Mouse (Mus musculus) heart, embryonic 15.5 days (tissue): Measurements from ENCODE around the gene Bud23. TPM values are rescaled to one million over a fixed set of nuclear protein-coding genes. Genes with fewer than 3 reads are reported as not detected.
"Not testable (repeated sequence)": the region's sequence is repeated elsewhere in the genome, so short reads cannot be mapped to it uniquely, and the experiment has no call there.

ENCODE experiments used
- ATAC-seq: fragments of 200-750 bp; cut with Nextera tagmentation; replicated peaks from 2 replicates; pipeline ENCODE4 v1.8.0; 2017; ENCODE audit warnings: low read depth, moderate TSS enrichment; ENCODE audit not compliant: insufficient number of reproducible peaks, insufficient read depth, low FRiP score
- H3K27ac ChIP-seq: fragments of 300-500 bp; sonication (generic); 2 replicates; pipeline ENCODE4 v1.5.1; 2015; ENCODE audit warnings: mild to moderate bottlenecking, inconsistent platforms
- H3K27me3 ChIP-seq: fragments of 300-500 bp; sonication (generic); 2 replicates; pipeline ENCODE4 v1.6.1; 2015; ENCODE audit warnings: inconsistent platforms
- H3K36me3 ChIP-seq: fragments of 300-500 bp; sonication (generic); 2 replicates; pipeline ENCODE4 v1.6.1; 2015; ENCODE audit warnings: mild to moderate bottlenecking, inconsistent platforms
- H3K4me1 ChIP-seq: fragments of 300-500 bp; sonication (generic); replicated peaks from 2 replicates; pipeline ENCODE4 v1.6.1; 2015; ENCODE audit warnings: inconsistent platforms
- H3K4me2 ChIP-seq: fragments of 300-500 bp; sonication (generic); 2 replicates; pipeline ENCODE4 v1.6.1; 2015; ENCODE audit warnings: inconsistent platforms, mild to moderate bottlenecking, moderate library complexity
- H3K4me3 ChIP-seq: fragments of 300-500 bp; sonication (generic); 2 replicates; pipeline ENCODE4 v1.5.1; 2015; ENCODE audit warnings: mild to moderate bottlenecking, inconsistent platforms
- H3K9ac ChIP-seq: fragments of 300-500 bp; sonication (generic); 2 replicates; pipeline ENCODE4 v1.6.1; 2015; ENCODE audit warnings: mild to moderate bottlenecking, inconsistent platforms
- H3K9me3 ChIP-seq: fragments of 300-500 bp; sonication (generic); replicated peaks from 2 replicates; pipeline ENCODE4 v1.6.1; 2016; ENCODE audit warnings: inconsistent platforms
- WGBS: fragments of 180-500 bp; shearing (Covaris S2); methylation state at CpG from one replicate; pipeline ENCODE4 v1.1.7; 2015; ENCODE audit warnings: mixed read lengths; 5-methylcytosine and 5-hydroxymethylcytosine counted together
- polyA plus RNA-seq: library from polyadenylated mRNA; unstranded; fragments of >200 nt; fragmentation: Nextera tagmentation; extraction: Ambion mirVana; gene quantifications from 2 replicates; pipeline ENCODE4 v1.2.1, GENCODE M21; 2015

Bud23 gene
- polyA plus RNA-seq, 1 experiment from 2014 or later = 49.4 TPM

DNA sequence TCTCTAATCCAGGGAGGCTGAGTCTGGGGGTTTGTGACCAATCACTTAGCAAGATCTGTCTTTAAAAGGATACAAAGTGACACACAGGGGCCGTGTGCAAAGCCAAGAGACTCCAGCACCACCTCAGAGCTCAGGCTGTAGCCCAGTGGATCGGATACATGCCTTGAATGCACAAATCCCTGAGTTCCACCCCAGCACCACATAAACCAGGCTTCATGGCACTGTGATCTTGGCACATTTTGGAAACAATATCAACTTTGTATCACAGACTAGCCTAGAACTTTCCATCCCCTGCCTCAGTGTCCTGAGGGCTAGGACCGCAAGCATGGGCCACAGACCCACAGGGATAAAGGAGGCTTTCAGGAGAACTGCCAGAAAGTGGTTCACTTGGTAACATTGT is 1.2 kb upstream of the Bud23 start:
- peaks cover 23% of the 10 kb centered on the region for H3K4me1 ChIP-seq
- H3K4me3 ChIP-seq = 0 out of 2 replicates have a peak overlapping the region, but pooled peaks have one; percentile 3
- WGBS = 87% methylated on average over 3 of the region's 3 CpGs
- no peak overlapping the region for H3K4me2 ChIP-seq
- H3K36me3 ChIP-seq = peaks cover 21% of the 10 kb centered on the region
- H3K9me3 ChIP-seq = no peaks in the 10 kb centered on the region
- H3K27ac ChIP-seq = no peak overlapping the region
- H3K9ac ChIP-seq = no peak overlapping the region
- H3K27me3 ChIP-seq = no peaks in the 10 kb centered on the region
- ATAC-seq = no peak

DNA sequence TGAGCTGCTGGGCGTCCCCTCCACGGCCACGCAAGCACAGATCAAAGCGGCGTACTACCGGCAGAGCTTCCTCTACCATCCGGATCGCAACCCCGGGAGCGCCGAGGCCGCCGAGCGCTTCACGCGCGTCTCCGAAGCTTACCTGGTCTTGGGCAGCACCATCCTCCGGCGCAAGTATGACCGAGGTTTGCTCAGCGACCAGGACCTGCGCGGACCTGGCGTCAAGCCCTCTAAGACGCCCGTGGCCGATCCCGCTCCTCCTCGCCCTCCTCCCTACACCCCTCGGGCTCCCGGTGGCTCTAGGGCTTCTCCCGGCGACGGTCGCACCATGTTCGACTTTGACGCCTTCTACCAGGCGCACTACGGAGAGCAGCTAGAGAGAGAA is 385 bp downstream of the Bud23 start:
- peak; percentile 61 for ATAC-seq
- Histone ChIP-seq H3K4me2 (peak overlapping the region; percentile 96), H3K4me3 (peak overlapping the region; percentile 94), H3K9ac (peak overlapping the region; percentile 89), H3K27me3 (no peaks in the 10 kb centered on the region), H3K36me3 (peaks cover 36% of the 10 kb centered on the region), H3K27ac (peak overlapping the region; percentile 65), H3K4me1 (peaks cover 23% of the 10 kb centered on the region), H3K9me3 (no peaks in the 10 kb centered on the region)
- under 1% methylated on average over 40 of the region's 40 CpGs for WGBS

DNA sequence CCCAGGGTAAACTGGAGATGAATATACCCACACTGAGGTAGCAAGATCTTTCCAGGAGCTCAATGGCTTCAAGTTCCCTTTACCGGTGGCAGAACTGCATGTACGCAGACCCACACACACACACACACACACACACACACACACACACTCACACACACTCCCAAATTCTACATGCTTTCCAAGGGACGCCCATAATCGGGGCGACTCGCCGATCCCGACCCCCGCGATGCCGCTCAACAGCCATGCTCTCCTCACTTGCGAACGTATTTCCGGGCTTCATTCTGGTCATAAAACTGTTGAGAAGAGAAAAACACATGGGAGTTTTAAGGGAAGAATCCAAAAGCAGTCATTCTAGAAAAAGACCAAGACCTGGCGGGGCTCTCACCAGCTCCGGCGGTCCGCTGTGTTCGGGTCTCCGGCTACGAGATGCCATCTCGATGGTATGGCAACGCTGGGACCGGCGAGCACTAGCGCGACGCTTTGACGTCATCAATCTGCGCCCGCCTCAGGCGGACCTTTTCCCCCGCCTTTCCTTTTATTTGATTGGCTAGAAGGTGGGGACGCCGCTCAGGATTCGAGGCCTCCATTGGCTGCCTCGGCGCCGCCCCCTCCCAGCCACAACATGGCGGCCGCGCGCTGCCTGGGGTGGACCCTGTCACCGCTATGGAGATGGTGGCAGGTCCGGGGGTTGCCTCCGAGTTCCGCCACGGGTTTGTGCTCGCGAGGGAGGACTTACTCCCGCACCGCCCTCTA is 954 bp downstream of the Bud23 start, which contains the start of gene Dnajc30:
Gene Dnajc30 (plus strand): TSS at position 574 of the 753 bp plus-strand sequence.
- Histone ChIP-seq H3K9me3 (no peaks in the 10 kb centered on the region), H3K9ac (peak within 1 kb of the TSS; percentile 89), H3K4me2 (peak within 1 kb of the TSS; percentile 96), H3K4me1 (peaks cover 23% of the 10 kb centered on the region), H3K4me3 (peak within 1 kb of the TSS; percentile 94), H3K27ac (peak within 1 kb of the TSS; percentile 65), H3K27me3 (no peaks in the 10 kb centered on the region), H3K36me3 (peaks cover 41% of the 10 kb centered on the region)
- ATAC-seq = peak; percentile 99
- under 1% methylated on average over 52 of the region's 52 CpGs for WGBS

DNA sequence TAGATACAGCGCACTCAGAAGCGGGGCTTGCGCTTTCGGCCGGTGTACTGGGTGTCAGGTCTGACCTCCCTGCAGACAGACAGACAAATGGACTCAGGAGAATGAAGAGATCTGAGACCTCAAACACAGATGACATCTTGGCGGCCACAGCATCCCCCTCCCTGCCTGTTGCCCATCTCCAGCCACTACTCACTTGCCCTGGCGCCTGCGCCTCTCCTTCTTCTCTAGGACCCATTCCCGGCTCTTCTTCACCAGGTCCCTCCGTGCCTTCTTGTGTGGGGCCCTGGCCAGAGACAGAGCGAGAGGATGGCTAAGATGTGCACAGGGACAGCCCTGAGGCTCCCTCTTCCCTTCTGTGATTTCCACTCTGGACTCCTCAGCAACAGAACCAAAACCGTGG is 11.4 kb downstream of the Bud23 start:
- no peaks in the 10 kb centered on the region for H3K9me3 ChIP-seq
- H3K36me3 ChIP-seq = peaks cover 47% of the 10 kb centered on the region
- H3K9ac ChIP-seq = no peak overlapping the region
- ATAC-seq = no peak
- WGBS = 67% methylated on average over 12 of the region's 12 CpGs
- no peaks in the 10 kb centered on the region for H3K4me1 ChIP-seq
- no peak overlapping the region for H3K27ac ChIP-seq
- no peak overlapping the region for H3K4me2 ChIP-seq
- H3K4me3 ChIP-seq = no peak overlapping the region
- H3K27me3 ChIP-seq = no peaks in the 10 kb centered on the region

DNA sequence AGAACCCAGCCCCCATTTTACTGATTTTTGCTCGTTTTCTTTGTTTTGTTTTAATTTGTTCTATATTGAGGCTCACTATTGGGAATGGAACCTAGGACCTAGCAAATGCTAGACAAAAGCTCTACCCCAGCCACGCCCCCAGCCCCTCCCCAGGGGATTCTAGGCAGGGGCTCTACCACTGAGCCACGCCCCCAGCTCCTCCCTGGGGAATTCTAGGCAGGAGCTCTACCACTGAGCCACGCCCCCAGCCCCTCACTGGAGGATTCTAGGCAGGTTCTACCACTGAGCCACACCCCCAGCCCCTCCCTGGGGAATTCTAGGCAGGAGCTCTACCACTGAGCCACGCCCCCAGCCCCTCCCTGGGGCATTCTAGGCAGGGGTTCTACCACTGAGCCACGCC is 15.5 kb downstream of the Bud23 start:
- H3K27ac ChIP-seq, H3K4me1 ChIP-seq, H3K4me2 ChIP-seq, H3K27me3 ChIP-seq, H3K9ac ChIP-seq, H3K9me3 ChIP-seq, ATAC-seq, H3K4me3 ChIP-seq: not testable (repeated sequence)
- peaks cover 35% of the 10 kb centered on the region for H3K36me3 ChIP-seq
- 80% methylated on average over 6 of the region's 6 CpGs for WGBS

DNA sequence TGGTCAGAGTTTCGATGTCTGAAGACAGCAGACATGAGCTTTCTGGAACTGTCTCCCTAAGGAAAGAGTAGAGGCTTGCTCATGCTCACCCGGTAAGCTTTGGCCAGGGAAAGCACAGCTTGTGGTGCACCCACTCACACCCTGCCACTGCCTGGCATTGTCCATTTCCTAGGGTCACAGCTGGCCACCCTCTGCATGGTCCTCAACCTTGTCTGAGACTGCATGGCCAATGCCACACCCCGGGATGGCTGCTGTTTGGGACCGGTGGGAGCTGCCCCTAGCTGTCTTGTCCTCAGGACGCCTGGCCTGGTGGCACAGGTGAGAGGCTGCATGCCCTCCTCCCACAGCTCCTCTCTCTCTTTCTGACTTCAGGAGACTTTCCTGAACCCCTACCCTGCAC is 16.2 kb downstream of the Bud23 start:
- Histone ChIP-seq H3K4me1 (no peaks in the 10 kb centered on the region), H3K36me3 (peaks cover 32% of the 10 kb centered on the region), H3K9ac (no peak overlapping the region), H3K4me2 (no peak overlapping the region), H3K27ac (no peak overlapping the region), H3K27me3 (no peaks in the 10 kb centered on the region), H3K4me3 (no peak overlapping the region), H3K9me3 (no peaks in the 10 kb centered on the region)
- WGBS = 92% methylated on average over 5 of the region's 5 CpGs
- ATAC-seq = no peak

DNA sequence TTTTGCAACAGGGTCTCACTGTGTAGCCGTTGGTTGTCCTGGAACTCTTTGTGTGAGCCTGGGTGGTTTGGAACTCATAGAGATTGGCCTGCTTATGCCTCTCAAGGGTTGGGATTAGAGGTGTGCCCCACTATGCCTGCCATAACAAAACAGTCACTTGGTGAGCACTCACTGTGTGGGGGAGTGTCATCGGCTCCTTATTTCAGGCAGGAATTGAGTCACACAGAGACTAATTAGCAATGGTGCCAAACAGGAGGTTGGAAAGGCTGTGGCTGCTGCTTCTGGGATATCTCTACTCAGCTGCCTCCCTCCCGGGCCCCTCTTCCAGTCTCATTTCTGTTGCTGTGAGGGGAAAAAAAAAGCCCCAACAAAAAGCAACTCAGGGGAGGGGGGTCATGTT is 20.2 kb downstream of the Bud23 start:
- WGBS = 88% methylated on average over 3 of the region's 3 CpGs
- H3K36me3 ChIP-seq = peaks cover 26% of the 10 kb centered on the region
- no peak for ATAC-seq

DNA sequence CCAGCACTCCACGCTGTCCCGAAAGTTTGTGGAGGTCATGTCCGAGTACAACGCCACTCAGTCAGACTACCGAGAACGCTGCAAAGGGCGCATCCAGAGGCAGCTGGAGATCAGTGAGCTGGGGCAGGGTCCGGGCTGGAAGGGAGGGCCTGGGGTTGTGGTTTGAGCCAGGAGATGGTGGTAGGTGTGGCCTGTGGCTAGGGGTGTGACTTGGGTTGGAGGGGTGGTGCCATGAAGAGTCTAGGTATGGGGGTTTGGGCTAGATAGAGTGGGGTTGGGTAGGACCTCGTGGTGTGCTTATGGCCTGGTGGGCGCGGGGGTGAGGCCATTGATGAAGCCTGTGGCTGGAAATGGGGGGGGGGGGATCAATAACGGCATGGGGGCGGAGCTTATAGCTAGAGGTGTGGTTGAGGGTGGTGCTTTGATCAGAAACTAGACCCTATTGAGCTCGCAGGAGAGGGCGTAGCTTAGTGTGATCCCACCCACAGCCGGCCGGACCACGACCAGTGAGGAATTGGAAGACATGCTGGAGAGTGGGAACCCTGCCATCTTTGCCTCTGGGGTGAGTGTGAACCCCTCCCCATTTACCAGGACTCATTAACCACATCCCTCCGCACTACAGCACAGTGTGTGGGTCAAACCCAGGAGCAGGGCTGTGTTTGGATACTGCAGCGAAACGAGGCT is 22.5 kb downstream of the Bud23 start:
- WGBS = 50% methylated on average over 20 of the region's 21 CpGs
- no peaks in the 10 kb centered on the region for H3K9me3 ChIP-seq
- no peak overlapping the region for H3K4me3 ChIP-seq
- H3K9ac ChIP-seq = no peak overlapping the region
- H3K36me3 ChIP-seq = peaks cover 14% of the 10 kb centered on the region
- no peak overlapping the region for H3K27ac ChIP-seq
- H3K4me2 ChIP-seq = no peak overlapping the region
- no peaks in the 10 kb centered on the region for H3K27me3 ChIP-seq
- peaks cover 15% of the 10 kb centered on the region for H3K4me1 ChIP-seq
- ATAC-seq = no peak

More for the DNA sequence above, 20.2 kb downstream of the Bud23 start:
- H3K9ac ChIP-seq = no peak overlapping the region
- H3K27me3 ChIP-seq = no peaks in the 10 kb centered on the region
- H3K9me3 ChIP-seq = no peaks in the 10 kb centered on the region
- no peak overlapping the region for H3K4me2 ChIP-seq
- H3K27ac ChIP-seq = no peak overlapping the region
- peaks cover 14% of the 10 kb centered on the region for H3K4me1 ChIP-seq
- H3K4me3 ChIP-seq = no peak overlapping the region

DNA sequence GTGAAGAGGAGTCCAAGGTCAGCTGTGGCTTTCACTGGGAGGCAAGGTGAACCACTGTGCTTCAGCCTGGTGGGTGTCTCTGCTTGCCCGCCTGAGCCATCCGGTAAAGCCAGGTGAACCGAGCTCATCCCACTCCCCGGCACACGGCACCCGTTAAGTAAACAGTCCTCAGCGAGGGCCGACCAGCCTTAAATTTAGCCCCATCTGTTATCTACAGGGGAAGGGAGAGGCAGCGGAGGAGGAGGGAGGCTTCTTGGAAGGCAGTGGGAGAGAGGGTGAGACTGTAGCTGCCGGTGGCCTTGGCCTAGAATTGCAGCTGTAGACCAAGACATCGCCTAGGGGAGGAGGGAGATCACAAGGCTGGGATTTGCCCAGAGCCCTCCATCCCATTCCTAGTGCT is 24.0 kb downstream of the Bud23 start:
- Histone ChIP-seq H3K27me3 (no peaks in the 10 kb centered on the region), H3K4me3 (no peak overlapping the region), H3K36me3 (peaks cover 14% of the 10 kb centered on the region), H3K27ac (no peak overlapping the region), H3K4me1 (peaks cover 15% of the 10 kb centered on the region), H3K9ac (no peak overlapping the region), H3K9me3 (no peaks in the 10 kb centered on the region), H3K4me2 (no peak overlapping the region)
- 50% methylated on average over 11 of the region's 11 CpGs for WGBS
- ATAC-seq = no peak

DNA sequence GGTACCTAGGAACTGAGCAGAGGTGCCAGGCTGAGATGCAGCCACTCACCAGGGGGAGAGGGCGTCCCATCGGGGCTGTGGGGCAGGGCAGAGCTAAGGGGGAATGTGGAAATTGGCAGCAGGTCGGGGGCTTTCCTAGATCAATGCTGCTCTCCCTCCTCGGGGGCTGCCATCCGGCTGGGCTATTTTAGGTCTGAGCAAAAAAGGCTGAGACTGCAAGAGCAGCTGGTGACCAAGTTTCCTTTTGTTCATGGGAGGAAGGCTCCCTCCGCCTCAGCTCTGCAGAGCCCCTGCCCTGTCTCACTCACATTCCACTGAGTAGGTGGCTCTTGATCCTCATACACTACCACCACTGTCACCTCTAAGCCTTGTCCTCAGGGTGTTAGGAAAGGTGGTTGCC is 24.7 kb downstream of the Bud23 start:
- Histone ChIP-seq H3K4me3 (no peak overlapping the region), H3K4me2 (no peak overlapping the region), H3K9me3 (no peaks in the 10 kb centered on the region), H3K27ac (0 out of 2 replicates have a peak overlapping the region, but pooled peaks have one; percentile 20), H3K9ac (no peak overlapping the region; the same call in 1 of the 2 replicates), H3K36me3 (peaks cover 13% of the 10 kb centered on the region), H3K4me1 (peaks cover 18% of the 10 kb centered on the region), H3K27me3 (no peaks in the 10 kb centered on the region)
- WGBS = 31% methylated on average over 6 of the region's 6 CpGs
- ATAC-seq = no peak

DNA sequence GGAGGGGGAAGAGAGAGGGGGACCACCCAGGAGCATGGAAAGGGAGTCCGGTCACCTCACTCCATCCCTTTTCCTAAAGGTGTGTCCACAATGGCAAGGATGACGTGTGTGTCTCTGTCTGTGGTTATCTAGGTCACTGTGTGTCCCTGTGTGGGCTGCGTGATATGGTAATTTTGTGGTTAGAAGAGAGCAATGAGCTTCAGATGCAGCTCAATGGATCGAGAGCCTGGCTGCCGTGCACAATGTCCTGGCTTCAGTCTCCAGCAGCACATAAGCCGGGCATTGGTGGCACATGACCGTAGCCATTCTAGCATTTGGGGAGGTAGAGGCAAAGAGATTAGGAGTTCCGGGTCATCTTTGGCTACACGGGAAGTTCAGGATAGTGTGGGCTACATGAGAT is 25.2 kb downstream of the Bud23 start:
- Histone ChIP-seq H3K9ac (no peak overlapping the region; the same call in 1 of the 2 replicates), H3K27ac (no peak overlapping the region), H3K27me3 (no peaks in the 10 kb centered on the region), H3K9me3 (no peaks in the 10 kb centered on the region), H3K4me3 (no peak overlapping the region), H3K4me2 (no peak overlapping the region), H3K4me1 (peaks cover 18% of the 10 kb centered on the region), H3K36me3 (peaks cover 7% of the 10 kb centered on the region)
- WGBS = 80% methylated on average over 9 of the region's 9 CpGs
- no peak for ATAC-seq
